Mouse (Mus musculus): ENCODE measurements around the gene Trpc4ap. TPM values are rescaled to one million over a fixed set of nuclear protein-coding genes. Genes with fewer than 3 reads are reported as not detected.

Gene Trpc4ap
- total and polyA plus RNA-seq, 2 experiments from 2014 or later = 128 to 131 TPM

- WGBS = 76% methylated on average over 6 of the region's 6 CpGs
- Histone ChIP-seq H3K27me3 (ENCODE audit: insufficient read depth, low read length) (no peaks in the 10 kb centered on the region), H3K9me3 (ENCODE audit: low read length) (no peaks in the 10 kb centered on the region), H3K4me1 (ENCODE audit: insufficient read depth) (peaks cover 8% of the 10 kb centered on the region; the same call in 1 of the 2 replicates), H3K27ac (ENCODE audit: low read depth, low read length) (no peak overlapping the region), H3K36me3 (ENCODE audit: insufficient read depth) (no peaks in the 10 kb centered on the region), H3K4me3 (ENCODE audit: low read depth, low read length) (no peak overlapping the region), H3K9ac (no peak overlapping the region), H3K4me2 (ENCODE audit: low read depth) (no peak overlapping the region)
- DNase-seq (no peak), ATAC-seq (no peak)
- TF ChIP-seq CTCF (IDR thresholded peaks at IDR 0.05; ENCODE audit: low read depth) = no peak
Observed at GRCm38 (mm10) chr2:155589521-155589920, 102.7 kb downstream of the Trpc4ap start.

GRCm38 (mm10) chr2:155588136-155588535 lies 104.0 kb downstream of the Trpc4ap start:
- WGBS = 76% methylated on average over 3 of the region's 3 CpGs
- DNase-seq (no peak), ATAC-seq (no peak)
- Histone ChIP-seq H3K4me3 (ENCODE audit: low read depth, low read length) (no peak overlapping the region), H3K4me2 (ENCODE audit: low read depth) (no peak overlapping the region), H3K9me3 (ENCODE audit: low read length) (no peaks in the 10 kb centered on the region), H3K27me3 (ENCODE audit: insufficient read depth, low read length) (no peaks in the 10 kb centered on the region), H3K4me1 (ENCODE audit: insufficient read depth) (peaks cover 6% of the 10 kb centered on the region; the same call in 1 of the 2 replicates), H3K9ac (no peak overlapping the region), H3K36me3 (ENCODE audit: insufficient read depth) (no peaks in the 10 kb centered on the region), H3K27ac (ENCODE audit: low read depth, low read length) (no peak overlapping the region)
- TF ChIP-seq CTCF (IDR thresholded peaks at IDR 0.05; ENCODE audit: low read depth) = no peak

- no peaks in the 10 kb centered on the region for H3K4me1 ChIP-seq (ENCODE audit: insufficient read depth)
- no peak for TF ChIP-seq CTCF (IDR thresholded peaks at IDR 0.05; ENCODE audit: low read depth)
- no peaks in the 10 kb centered on the region for H3K9me3 ChIP-seq (ENCODE audit: low read length)
- 31% methylated on average over 10 of the region's 10 CpGs for WGBS
- no peaks in the 10 kb centered on the region for H3K36me3 ChIP-seq (ENCODE audit: insufficient read depth)
- H3K9ac ChIP-seq = no peak overlapping the region
- H3K27me3 ChIP-seq (ENCODE audit: insufficient read depth, low read length) = no peaks in the 10 kb centered on the region
- ATAC-seq (no peak), DNase-seq (no peak)
- no peak overlapping the region for H3K27ac ChIP-seq (ENCODE audit: low read depth, low read length)
- no peak overlapping the region for H3K4me3 ChIP-seq (ENCODE audit: low read depth, low read length)
- no peak overlapping the region for H3K4me2 ChIP-seq (ENCODE audit: low read depth)
Observed at GRCm38 (mm10) chr2:155585486-155585885, 106.7 kb downstream of the Trpc4ap start.

GRCm38 (mm10) chr2:155585082-155585481 lies 107.1 kb downstream of the Trpc4ap start:
- Histone ChIP-seq H3K9me3 (ENCODE audit: low read length) (no peaks in the 10 kb centered on the region), H3K27me3 (ENCODE audit: insufficient read depth, low read length) (no peaks in the 10 kb centered on the region), H3K4me1 (ENCODE audit: insufficient read depth) (no peaks in the 10 kb centered on the region), H3K36me3 (ENCODE audit: insufficient read depth) (no peaks in the 10 kb centered on the region), H3K9ac (no peak overlapping the region), H3K27ac (ENCODE audit: low read depth, low read length) (no peak overlapping the region), H3K4me2 (ENCODE audit: low read depth) (no peak overlapping the region), H3K4me3 (ENCODE audit: low read depth, low read length) (no peak overlapping the region)
- TF ChIP-seq CTCF (IDR thresholded peaks at IDR 0.05; ENCODE audit: low read depth) = no peak
- ATAC-seq (no peak), DNase-seq (no peak)
- 59% methylated on average over 9 of the region's 9 CpGs for WGBS

MicroRNAs within 50 kb of the gene (microRNA counts, 519-probe panel; counts per million panel counts)
- not detected for microRNA mmu-miR-499

Small RNA genes lying within 50 kb of the gene (microRNA-seq; reads per million reads assigned to microRNA genes)
- 1.9 to 7.6 reads per million in 2 experiments for gene Mir499

Other genes with a start within 250 kb of the Trpc4ap start
- 32.4 and 45.8 TPM in 2 replicates for gene Ncoa6, start 218.5 kb downstream of the Trpc4ap start, total RNA-seq (2014; rRNA removed)
- 23.5 and 26.8 TPM in 2 replicates for gene Ncoa6, start 218.5 kb downstream of the Trpc4ap start, polyA plus RNA-seq (2015; fragmentation: Nextera tagmentation; extraction: Ambion mirVana)
- gene Acss2, start 174.4 kb downstream of the Trpc4ap start, total RNA-seq (2014; rRNA removed) = 25.5 and 27.7 TPM in 2 replicates
- gene Acss2, start 174.4 kb downstream of the Trpc4ap start, polyA plus RNA-seq (2015; fragmentation: Nextera tagmentation; extraction: Ambion mirVana) = 13.3 and 16.3 TPM in 2 replicates
- gene Ggt7, start 174.1 kb downstream of the Trpc4ap start, total RNA-seq (2014; rRNA removed) = 131 and 137 TPM in 2 replicates
- gene Ggt7, start 174.1 kb downstream of the Trpc4ap start, polyA plus RNA-seq (2015; fragmentation: Nextera tagmentation; extraction: Ambion mirVana) = 78.5 and 85.3 TPM in 2 replicates
- 10.0 and 11.9 TPM in 2 replicates for gene Gss, start 99.6 kb downstream of the Trpc4ap start, total RNA-seq (2014; rRNA removed)
- gene Gss, start 99.6 kb downstream of the Trpc4ap start, polyA plus RNA-seq (2015; fragmentation: Nextera tagmentation; extraction: Ambion mirVana) = 10.1 and 11.9 TPM in 2 replicates
- 0.29 and 1.0 TPM in 2 replicates for gene Myh7b, start 81.2 kb downstream of the Trpc4ap start, total RNA-seq (2014; rRNA removed)
- gene Myh7b, start 81.2 kb downstream of the Trpc4ap start, polyA plus RNA-seq (2015; fragmentation: Nextera tagmentation; extraction: Ambion mirVana) = 1.3 and 2.0 TPM in 2 replicates
- gene Edem2, start 37.1 kb upstream of the Trpc4ap start, total RNA-seq (2014; rRNA removed) = 35.9 and 41.9 TPM in 2 replicates
- 30.7 and 34.1 TPM in 2 replicates for gene Edem2, start 37.1 kb upstream of the Trpc4ap start, polyA plus RNA-seq (2015; fragmentation: Nextera tagmentation; extraction: Ambion mirVana)
- not detected in 2 replicates for gene Gm17581, start 43.5 kb upstream of the Trpc4ap start, total RNA-seq (2014; rRNA removed)
- not detected in 2 replicates for gene Gm17581, start 43.5 kb upstream of the Trpc4ap start, polyA plus RNA-seq (2015; fragmentation: Nextera tagmentation; extraction: Ambion mirVana)
- 1.6 and 1.9 TPM in 2 replicates for gene Procr, start 58.7 kb upstream of the Trpc4ap start, total RNA-seq (2014; rRNA removed)
- 1.6 and 1.9 TPM in 2 replicates for gene Procr, start 58.7 kb upstream of the Trpc4ap start, polyA plus RNA-seq (2015; fragmentation: Nextera tagmentation; extraction: Ambion mirVana)
- gene Mmp24, start 83.0 kb upstream of the Trpc4ap start, total RNA-seq (2014; rRNA removed) = 124 and 128 TPM in 2 replicates
- gene Mmp24, start 83.0 kb upstream of the Trpc4ap start, polyA plus RNA-seq (2015; fragmentation: Nextera tagmentation; extraction: Ambion mirVana) = 15.5 and 17.0 TPM in 2 replicates
- 26.4 and 31.4 TPM in 2 replicates for gene BC029722, start 127.0 kb upstream of the Trpc4ap start, total RNA-seq (2014; rRNA removed)
- gene BC029722, start 127.0 kb upstream of the Trpc4ap start, polyA plus RNA-seq (2015; fragmentation: Nextera tagmentation; extraction: Ambion mirVana) = 53.4 and 55.5 TPM in 2 replicates
- 91.9 and 99.3 TPM in 2 replicates for gene Eif6, start 134.5 kb upstream of the Trpc4ap start, total RNA-seq (2014; rRNA removed)
- gene Eif6, start 134.5 kb upstream of the Trpc4ap start, polyA plus RNA-seq (2015; fragmentation: Nextera tagmentation; extraction: Ambion mirVana) = 145 and 171 TPM in 2 replicates
- gene Fam83c, start 142.5 kb upstream of the Trpc4ap start, total RNA-seq (2014; rRNA removed) = not detected in 2 replicates
- 0.06 and 0.12 TPM in 2 replicates for gene Fam83c, start 142.5 kb upstream of the Trpc4ap start, polyA plus RNA-seq (2015; fragmentation: Nextera tagmentation; extraction: Ambion mirVana)
- gene Uqcc1, start 237.9 kb upstream of the Trpc4ap start, total RNA-seq (2014; rRNA removed) = 43.5 and 67.7 TPM in 2 replicates
- gene Uqcc1, start 237.9 kb upstream of the Trpc4ap start, polyA plus RNA-seq (2015; fragmentation: Nextera tagmentation; extraction: Ambion mirVana) = 55.9 and 63.0 TPM in 2 replicates
- gene Gm15557, start 248.3 kb upstream of the Trpc4ap start, total RNA-seq (2014; rRNA removed) = not detected in 2 replicates
- gene Gm15557, start 248.3 kb upstream of the Trpc4ap start, polyA plus RNA-seq (2015; fragmentation: Nextera tagmentation; extraction: Ambion mirVana) = not detected in 2 replicates